Mouse (Mus musculus): Measurements from ENCODE around the gene AC109138.7.

Gene AC109138.7

GRCm38 (mm10) chr19:4192251-4192985, 21.7 kb upstream of the AC109138.7 start:
- DNase-seq (ENCODE audit: low spot score in 2 of 2) = no peak

GRCm38 (mm10) chr19:4193129-4193528, 21.0 kb upstream of the AC109138.7 start:
- no peak for DNase-seq (ENCODE audit: low spot score in 2 of 2)

DNA sequence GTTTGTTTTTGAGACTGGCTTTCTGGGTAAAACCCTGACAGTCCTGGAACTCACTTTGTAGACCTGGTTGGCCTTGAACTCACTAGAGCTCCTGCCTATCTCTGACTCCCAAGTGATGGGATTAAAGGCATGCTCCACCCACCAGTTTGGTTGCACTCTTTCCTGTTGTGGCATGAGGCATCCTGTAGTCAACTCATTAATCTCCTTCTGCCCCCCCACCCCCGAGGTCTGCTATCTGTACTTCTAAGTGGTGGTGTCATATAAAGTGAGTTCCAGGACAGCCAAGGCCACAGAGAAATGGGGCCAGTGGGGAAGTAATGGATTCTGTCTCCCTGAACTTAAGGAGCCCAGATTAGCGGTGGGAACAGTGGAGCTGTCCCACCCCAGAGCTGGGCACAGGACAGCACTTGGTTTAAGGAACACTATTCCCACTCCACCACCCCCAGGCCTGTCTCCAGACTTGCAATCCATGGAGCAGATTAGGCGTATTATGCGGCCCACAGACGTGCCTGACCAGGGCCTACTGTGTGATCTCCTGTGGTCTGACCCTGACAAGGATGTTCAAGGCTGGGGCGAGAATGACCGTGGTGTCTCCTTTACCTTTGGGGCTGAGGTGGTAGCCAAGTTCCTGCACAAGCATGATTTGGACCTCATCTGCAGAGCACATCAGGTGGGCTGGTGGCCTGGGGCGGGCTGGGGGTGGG, 20.0 kb upstream of the AC109138.7 start:
- no peak for DNase-seq (ENCODE audit: low spot score in 2 of 2)

DNA sequence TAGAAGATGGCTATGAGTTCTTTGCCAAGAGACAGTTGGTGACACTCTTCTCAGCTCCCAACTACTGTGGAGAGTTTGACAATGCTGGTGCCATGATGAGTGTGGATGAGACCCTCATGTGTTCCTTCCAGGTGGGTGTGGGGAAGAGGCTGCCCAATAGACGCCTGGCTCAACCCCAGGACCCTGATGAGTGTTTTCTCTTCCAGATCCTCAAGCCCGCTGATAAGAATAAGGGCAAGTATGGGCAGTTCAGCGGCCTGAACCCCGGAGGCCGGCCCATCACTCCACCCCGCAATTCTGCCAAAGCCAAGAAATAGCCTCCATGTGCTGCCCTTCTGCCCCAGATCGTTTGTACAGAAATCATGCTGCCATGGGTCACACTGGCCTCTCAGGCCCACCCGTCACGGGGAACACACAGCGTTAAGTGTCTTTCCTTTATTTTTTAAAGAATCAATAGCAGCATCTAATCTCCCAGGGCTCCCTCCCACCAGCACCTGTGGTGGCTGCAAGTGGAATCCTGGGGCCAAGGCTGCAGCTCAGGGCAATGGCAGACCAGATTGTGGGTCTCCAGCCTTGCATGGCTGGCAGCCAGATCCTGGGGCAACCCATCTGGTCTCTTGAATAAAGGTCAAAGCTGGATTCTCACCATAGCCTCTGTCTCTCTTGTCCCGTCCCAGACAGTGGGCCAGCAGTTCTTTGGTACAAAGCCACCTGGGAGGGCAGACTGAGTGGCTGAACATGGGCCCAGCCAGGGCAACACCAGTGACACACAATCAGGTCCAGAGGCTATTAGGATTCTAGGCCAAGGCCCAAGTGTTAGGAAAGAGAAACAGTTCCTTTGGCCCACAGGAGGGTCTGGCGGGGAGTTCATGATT, 19.1 kb upstream of the AC109138.7 start:
- DNase-seq (ENCODE audit: low spot score in 2 of 2) = no peak

GRCm38 (mm10) chr19:4196048-4196447, 18.1 kb upstream of the AC109138.7 start:
- DNase-seq (ENCODE audit: low spot score in 2 of 2) = no peak

- no peak for DNase-seq (ENCODE audit: low spot score in 2 of 2)
These were observed 17.6 kb upstream of the AC109138.7 start for GRCm38 (mm10) chr19:4196548-4196947.

- DNase-seq (ENCODE audit: low spot score in 2 of 2) = no peak
These were observed 17.0 kb upstream of the AC109138.7 start for GRCm38 (mm10) chr19:4197180-4197579.

GRCm38 (mm10) chr19:4201291-4201909, 12.8 kb upstream of the AC109138.7 start, which contains the start of gene Rad9a:
Rad9a (minus strand) TSS chr19:4201662.
- DNase-seq (ENCODE audit: low spot score in 2 of 2) = peak; percentile 83 to 93

DNA sequence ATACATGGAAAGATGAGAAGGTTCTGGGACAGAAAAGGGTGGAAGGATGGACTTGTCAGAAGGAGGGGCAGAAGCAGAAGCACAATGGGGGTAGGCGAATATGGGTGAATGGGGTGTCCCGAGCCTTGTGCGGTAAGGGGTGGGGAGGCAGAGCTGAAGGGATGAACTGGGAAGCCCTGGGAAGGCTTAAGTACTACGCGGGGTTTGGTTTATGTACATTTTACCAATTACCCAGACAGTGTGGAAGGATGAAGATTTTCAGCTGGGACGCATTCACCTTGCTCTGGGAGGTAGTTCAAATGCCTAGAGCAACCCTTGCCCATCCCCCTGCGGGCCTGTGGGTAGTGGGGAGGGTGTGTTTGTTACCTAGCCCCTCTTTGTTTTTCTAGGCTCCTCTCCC, 12.0 kb upstream of the AC109138.7 start:
- DNase-seq (ENCODE audit: low spot score in 2 of 2) = no peak

GRCm38 (mm10) chr19:4203148-4203547, 11.0 kb upstream of the AC109138.7 start:
- DNase-seq (ENCODE audit: low spot score in 2 of 2) = no peak

GRCm38 (mm10) chr19:4203604-4204326, 10.4 kb upstream of the AC109138.7 start:
- DNase-seq (ENCODE audit: low spot score in 2 of 2) = no peak

- no peak for DNase-seq (ENCODE audit: low spot score in 2 of 2)
These were observed 9.3 kb upstream of the AC109138.7 start for GRCm38 (mm10) chr19:4204889-4205288.

- peak; percentile 48 to 59 for DNase-seq (ENCODE audit: low spot score in 2 of 2)
These were observed 7.2 kb upstream of the AC109138.7 start for GRCm38 (mm10) chr19:4206971-4207370.

- no peak for DNase-seq (ENCODE audit: low spot score in 2 of 2)
These were observed 5.6 kb upstream of the AC109138.7 start for GRCm38 (mm10) chr19:4208563-4208962.

DNA sequence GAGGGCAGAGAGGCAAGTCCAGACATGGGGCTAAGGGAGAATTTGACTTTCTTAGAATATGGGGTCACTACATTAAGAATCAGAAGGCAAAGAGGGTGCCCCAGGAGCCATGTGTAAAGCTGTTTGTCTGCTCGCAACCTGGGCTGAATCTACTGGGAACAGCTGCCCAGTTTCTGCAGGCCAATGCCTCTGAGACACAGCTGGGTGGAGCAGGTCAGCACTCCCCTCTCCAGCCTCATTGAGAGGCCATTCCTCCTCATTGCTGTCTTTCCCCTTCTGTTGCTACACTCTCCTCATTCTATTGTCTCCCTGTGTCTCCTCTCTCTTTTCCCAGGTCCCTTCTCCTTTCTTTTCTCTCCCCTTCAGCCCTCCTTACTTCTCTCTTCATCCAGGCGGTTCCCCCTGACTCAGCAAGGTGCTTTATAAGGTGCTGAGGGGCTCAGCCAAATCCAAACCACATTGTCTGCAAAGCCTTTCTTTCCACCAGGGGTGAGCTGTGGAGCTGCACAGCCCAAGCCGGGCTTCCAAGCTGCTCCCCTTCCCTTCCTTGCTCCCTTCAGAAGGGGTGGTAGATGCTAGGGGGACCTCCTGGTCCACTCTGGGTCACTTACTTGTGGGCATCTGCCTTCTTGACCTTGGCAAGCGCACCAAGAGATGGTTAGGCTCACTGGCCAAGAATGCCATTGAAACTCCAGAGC, 2.1 kb upstream of the AC109138.7 start:
- no peak for DNase-seq (ENCODE audit: low spot score in 2 of 2)

DNA sequence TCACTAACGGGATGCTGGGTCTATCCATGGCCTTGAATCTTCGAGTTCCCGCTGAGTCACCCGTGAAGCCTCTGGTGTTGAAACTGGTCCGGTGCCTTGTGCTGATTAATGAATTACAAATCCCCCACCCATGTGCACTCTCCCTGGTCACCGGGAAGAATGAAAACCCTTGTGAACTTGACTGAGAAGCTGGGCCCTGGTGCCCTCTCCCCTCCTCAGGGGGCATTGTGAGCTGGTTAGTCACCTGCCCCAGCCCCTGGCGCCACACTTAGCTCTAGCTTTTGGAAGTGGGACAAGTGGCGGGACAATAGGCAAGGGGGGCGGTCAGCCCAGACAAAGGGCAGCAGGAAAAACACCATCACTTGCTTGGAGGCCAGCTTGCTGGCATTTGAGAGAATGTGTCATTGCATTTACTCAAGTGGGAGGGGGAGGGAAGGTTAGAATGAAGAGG, 608 bp upstream of the AC109138.7 start:
- DNase-seq (ENCODE audit: low spot score in 2 of 2) = no peak

- no peak for DNase-seq (ENCODE audit: low spot score in 2 of 2)
These were observed 754 bp downstream of the AC109138.7 start for GRCm38 (mm10) chr19:4214771-4215450.

DNA sequence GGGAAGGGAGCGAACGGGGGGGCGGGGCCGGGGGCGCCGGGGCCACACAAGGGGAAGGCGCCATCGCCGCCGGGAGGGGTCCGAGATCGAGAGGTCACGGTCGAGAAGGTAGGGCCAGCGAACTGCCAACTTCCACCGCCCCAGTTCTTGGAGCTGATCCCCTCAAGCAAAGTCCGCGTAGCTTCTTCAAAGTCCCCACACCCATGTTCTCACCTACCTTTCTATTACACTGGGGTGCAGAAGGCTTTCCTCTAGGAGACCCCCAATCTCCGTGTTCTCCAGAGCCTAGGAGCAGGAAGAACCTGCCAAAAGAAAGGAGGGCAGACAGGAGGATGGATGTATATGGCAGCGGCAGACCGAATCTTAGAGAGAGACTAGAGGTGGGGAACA, 1.3 kb downstream of the AC109138.7 start:
- no peak for DNase-seq (ENCODE audit: low spot score in 2 of 2)

DNA sequence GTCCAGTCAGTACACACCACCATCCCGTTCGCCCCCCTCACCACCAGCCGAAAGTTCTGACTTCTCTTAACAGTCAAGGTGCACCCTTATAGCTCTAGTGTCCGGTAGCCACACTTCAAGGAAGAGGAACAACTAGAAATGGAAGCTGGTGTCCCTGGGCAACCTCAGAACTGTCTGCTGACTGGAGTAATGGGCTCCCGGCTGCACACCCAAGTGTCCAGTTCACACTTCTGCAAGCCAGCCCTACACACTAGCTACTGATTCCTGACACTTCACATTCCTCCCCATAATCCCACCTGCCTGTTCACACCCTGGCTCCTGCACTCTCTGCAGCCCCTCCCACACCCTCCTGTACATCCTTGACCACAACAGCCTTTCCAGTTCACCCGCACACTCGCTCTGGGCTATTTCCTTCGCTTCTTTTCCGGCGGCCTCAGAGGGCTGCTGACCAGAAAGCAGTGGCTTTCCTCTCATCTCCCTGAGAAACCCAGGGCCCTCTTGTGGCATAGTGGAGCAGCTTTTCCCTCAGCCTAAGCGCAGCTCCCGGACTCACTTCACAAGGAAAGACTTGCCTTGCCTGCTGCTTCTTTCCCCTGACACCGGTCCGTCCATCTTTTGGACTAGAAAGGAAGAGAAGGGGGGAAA, 2.0 kb downstream of the AC109138.7 start:
- no peak for DNase-seq (ENCODE audit: low spot score in 2 of 2)
